Mouse (Mus musculus) c-Kit-positive CD71-negative TER-119-negative erythroid progenitor cells, embryonic 14.5 days (primary cell): ENCODE results near the gene Pde11a.

Experiments
- DNase-seq: peaks from one replicate; pipeline ENCODE4 v3.0.0-alpha.2; 2013; ENCODE audit warnings: low read depth

The Pde11a gene

GRCm38 (mm10) chr2:76090506-76090905 lies 248.1 kb downstream of the Pde11a start:
- DNase-seq = no peak

GRCm38 (mm10) chr2:76088844-76089243 lies 249.7 kb downstream of the Pde11a start:
- no peak for DNase-seq

GRCm38 (mm10) chr2:76088413-76088812 lies 250.2 kb downstream of the Pde11a start:
- no peak for DNase-seq

- no peak for DNase-seq
Measured at GRCm38 (mm10) chr2:76087170-76087569, 251.4 kb downstream of the Pde11a start.

GRCm38 (mm10) chr2:76084982-76085381 lies 253.6 kb downstream of the Pde11a start:
- DNase-seq = no peak

GRCm38 (mm10) chr2:76083901-76084300 lies 254.7 kb downstream of the Pde11a start:
- DNase-seq = no peak

- no peak for DNase-seq
Measured at GRCm38 (mm10) chr2:76083396-76083795, 255.2 kb downstream of the Pde11a start.

GRCm38 (mm10) chr2:76081991-76082390 lies 256.6 kb downstream of the Pde11a start:
- DNase-seq = no peak

- DNase-seq = no peak
Measured at GRCm38 (mm10) chr2:76080549-76080948, 258.0 kb downstream of the Pde11a start.

- no peak for DNase-seq
Measured at GRCm38 (mm10) chr2:76076838-76077237, 261.7 kb downstream of the Pde11a start.

- DNase-seq = no peak
Measured at GRCm38 (mm10) chr2:76076047-76076446, 262.5 kb downstream of the Pde11a start.

- no peak for DNase-seq
Measured at GRCm38 (mm10) chr2:76073079-76073478, 265.5 kb downstream of the Pde11a start.

GRCm38 (mm10) chr2:76070432-76071306 lies 267.9 kb downstream of the Pde11a start:
- peak; percentile 46 for DNase-seq

- DNase-seq = no peak
Measured at GRCm38 (mm10) chr2:76069238-76069637, 269.3 kb downstream of the Pde11a start.

- no peak for DNase-seq
Measured at GRCm38 (mm10) chr2:76068155-76068554, 270.4 kb downstream of the Pde11a start.

GRCm38 (mm10) chr2:76067144-76067543 lies 271.4 kb downstream of the Pde11a start:
- no peak for DNase-seq

GRCm38 (mm10) chr2:76065292-76065691 lies 273.3 kb downstream of the Pde11a start:
- DNase-seq = no peak

GRCm38 (mm10) chr2:76064078-76064477 lies 274.5 kb downstream of the Pde11a start:
- DNase-seq = no peak

GRCm38 (mm10) chr2:76060207-76060606 lies 278.4 kb downstream of the Pde11a start:
- no peak for DNase-seq

- DNase-seq = no peak
Measured at GRCm38 (mm10) chr2:76059595-76059994, 279.0 kb downstream of the Pde11a start.

GRCm38 (mm10) chr2:76058661-76059467 lies 279.7 kb downstream of the Pde11a start:
- DNase-seq = no peak

- no peak for DNase-seq
Measured at GRCm38 (mm10) chr2:76057555-76057954, 281.0 kb downstream of the Pde11a start.

- DNase-seq = no peak
Measured at GRCm38 (mm10) chr2:76053748-76054331, 284.7 kb downstream of the Pde11a start.
